Mouse (Mus musculus) G1E (cell line): ENCODE measurements around the gene Zdhhc23. TPM values are rescaled to one million over a fixed set of nuclear protein-coding genes. Genes with fewer than 3 reads are reported as not detected.

ENCODE experiments used
- ATAC-seq: 2 replicates; pipeline ENCODE4 v1.8.0; 2016; ENCODE audit warnings: mild to moderate bottlenecking; ENCODE audit not compliant: insufficient number of reproducible peaks, poor library complexity, low FRiP score, severe bottlenecking; ENCODE audit errors: extremely low read depth
- DNase-seq: peaks from one replicate; pipeline ENCODE4 v3.0.0; 2012; ENCODE audit warnings: low spot score
- H3K27me3 ChIP-seq: 2 replicates; pipeline ENCODE4 v1.6.1; 2012; ENCODE audit warnings: mild to moderate bottlenecking, low read length, inconsistent platforms; ENCODE audit not compliant: insufficient read depth
- H3K36me3 ChIP-seq: replicated peaks from 2 replicates; pipeline ENCODE3; 2012; ENCODE audit warnings: mild to moderate bottlenecking, inconsistent platforms
- H3K4me1 ChIP-seq: 2 replicates; pipeline ENCODE4 v1.6.1; 2012; ENCODE audit warnings: low read depth, low read length, inconsistent platforms, mixed read lengths; ENCODE audit not compliant: insufficient read depth
- H3K4me3 ChIP-seq: 2 replicates; pipeline ENCODE4 v1.5.1; 2012; ENCODE audit warnings: low read depth, mild to moderate bottlenecking, inconsistent platforms, low read length, moderate library complexity, mixed read lengths
- H3K9me3 ChIP-seq: replicated peaks from 2 replicates; pipeline ENCODE4 v1.6.1; 2012; ENCODE audit warnings: inconsistent platforms
- CTCF ChIP-seq: IDR thresholded peaks from 2 replicates; pipeline ENCODE4 v1.5.1; 2012; ENCODE audit warnings: low read depth, low read length, inconsistent platforms, mixed read lengths
- GATA1 ChIP-seq: IDR thresholded peaks from 2 replicates; pipeline ENCODE4 v1.6.1; 2012; ENCODE audit warnings: borderline replicate concordance, low read length, inconsistent platforms, mixed read lengths
- GATA2 ChIP-seq: IDR thresholded peaks from 2 replicates; pipeline ENCODE4 v1.6.1; 2012; ENCODE audit warnings: low read depth, low read length, inconsistent platforms, borderline replicate concordance
- POLR2AphosphoS5 ChIP-seq: IDR thresholded peaks from 2 replicates; pipeline ENCODE4 v1.6.1; 2012; ENCODE audit warnings: low read depth, low read length, inconsistent platforms; ENCODE audit not compliant: insufficient replicate concordance
- TAL1 ChIP-seq: conservative IDR thresholded peaks from 2 replicates; pipeline ENCODE4 v1.6.1; 2012; ENCODE audit warnings: low read depth, low read length, inconsistent platforms, mixed read lengths
- polyA plus RNA-seq: library from polyadenylated mRNA; stranded (reverse); fragments of >175 nt; gene quantifications from 2 replicates; pipeline ENCODE4 v1.2.3, GENCODE M21; 2012
- total RNA-seq, 2 experiments: library from RNA; stranded (forward) in 1 of 2; stranded (reverse) in 1 of 2; fragments of 200-1000 nt in 1 of 2; fragments of >200 nt in 1 of 2; fragmentation: Nextera tagmentation in 1 of 2; gene quantifications; 2 replicates each; pipeline ENCODE4 v1.2.3; 2014 to 2017

The Zdhhc23 gene
- total and polyA plus RNA-seq, 3 experiments = 0.21 to 0.90 (median 0.55) TPM

GRCm38 (mm10) chr16:43972391-43972790 is 7.2 kb downstream of the Zdhhc23 start:
- TF ChIP-seq POLR2AphosphoS5 = no peak
- no peak for TF ChIP-seq CTCF
- no peak for TF ChIP-seq GATA1
- no peak for TF ChIP-seq TAL1
- no peak for TF ChIP-seq GATA2
- ATAC-seq = no peak
- Histone ChIP-seq H3K27me3 (peaks cover 8% of the 10 kb centered on the region), H3K4me1 (no peaks in the 10 kb centered on the region), H3K36me3 (no peaks in the 10 kb centered on the region), H3K4me3 (no peak overlapping the region), H3K9me3 (no peaks in the 10 kb centered on the region)
- no peak for DNase-seq

GRCm38 (mm10) chr16:43971741-43972140 is 7.8 kb downstream of the Zdhhc23 start:
- ATAC-seq = no peak
- no peak overlapping the region for H3K4me3 ChIP-seq
- no peaks in the 10 kb centered on the region for H3K4me1 ChIP-seq
- H3K36me3 ChIP-seq = no peaks in the 10 kb centered on the region
- TF ChIP-seq POLR2AphosphoS5 (no peak), CTCF (no peak), GATA1 (no peak)
- H3K27me3 ChIP-seq = peaks cover 8% of the 10 kb centered on the region
- H3K9me3 ChIP-seq = no peaks in the 10 kb centered on the region
- DNase-seq = no peak

GRCm38 (mm10) chr16:43971189-43971588 is 8.4 kb downstream of the Zdhhc23 start:
- H3K27me3 ChIP-seq = peaks cover 8% of the 10 kb centered on the region; the same call in 1 of the 2 replicates
- H3K4me3 ChIP-seq = no peak overlapping the region
- TF ChIP-seq TAL1 = no peak
- no peak for TF ChIP-seq CTCF
- TF ChIP-seq POLR2AphosphoS5 = no peak
- ATAC-seq = no peak
- H3K4me1 ChIP-seq = no peaks in the 10 kb centered on the region
- H3K36me3 ChIP-seq = no peaks in the 10 kb centered on the region
- no peak for DNase-seq
- no peaks in the 10 kb centered on the region for H3K9me3 ChIP-seq

- no peaks in the 10 kb centered on the region for H3K9me3 ChIP-seq
- no peak for ATAC-seq
- H3K36me3 ChIP-seq = peaks cover 1% of the 10 kb centered on the region
- TF ChIP-seq TAL1 (no peak), GATA1 (no peak), GATA2 (no peak), POLR2AphosphoS5 (no peak), CTCF (no peak)
- H3K4me1 ChIP-seq = no peaks in the 10 kb centered on the region
- no peak for DNase-seq
- no peak overlapping the region for H3K4me3 ChIP-seq
- H3K27me3 ChIP-seq = peaks cover 6% of the 10 kb centered on the region; the same call in 1 of the 2 replicates
Measured at GRCm38 (mm10) chr16:43970426-43970825, 9.2 kb downstream of the Zdhhc23 start.

- TF ChIP-seq GATA2 (no peak), TAL1 (no peak), POLR2AphosphoS5 (no peak), CTCF (no peak), GATA1 (no peak)
- Histone ChIP-seq H3K36me3 (peaks cover 33% of the 10 kb centered on the region), H3K9me3 (no peaks in the 10 kb centered on the region), H3K4me1 (no peaks in the 10 kb centered on the region), H3K4me3 (no peak overlapping the region), H3K27me3 (no peaks in the 10 kb centered on the region; the same call in 1 of the 2 replicates)
- no peak for ATAC-seq
- no peak for DNase-seq
Measured at GRCm38 (mm10) chr16:43965781-43966389, 13.7 kb downstream of the Zdhhc23 start.

- H3K9me3 ChIP-seq = no peaks in the 10 kb centered on the region
- ATAC-seq = no peak
- no peaks in the 10 kb centered on the region for H3K4me1 ChIP-seq
- no peak for DNase-seq
- H3K27me3 ChIP-seq = no peaks in the 10 kb centered on the region
- H3K4me3 ChIP-seq = no peak overlapping the region
- TF ChIP-seq POLR2AphosphoS5 (no peak), GATA1 (no peak), GATA2 (no peak), TAL1 (no peak), CTCF (no peak)
- peaks cover 46% of the 10 kb centered on the region for H3K36me3 ChIP-seq
Measured at GRCm38 (mm10) chr16:43963780-43964179, 15.8 kb downstream of the Zdhhc23 start.
